Mouse (Mus musculus) heart, embryonic 15.5 days (tissue): ENCODE data around the gene Hbq1b. TPM values are rescaled to one million over a fixed set of nuclear protein-coding genes. Genes with fewer than 3 reads are reported as not detected.
"Not testable (repeated sequence)": the region's sequence is repeated elsewhere in the genome, so short reads cannot be mapped to it uniquely, and the experiment has no call there.

ENCODE experiments used
- ATAC-seq: fragments of 200-750 bp; cut with Nextera tagmentation; replicated peaks from 2 replicates; pipeline ENCODE4 v1.8.0; 2017; ENCODE audit warnings: low read depth, moderate TSS enrichment; ENCODE audit not compliant: insufficient number of reproducible peaks, insufficient read depth, low FRiP score
- H3K27ac ChIP-seq: fragments of 300-500 bp; sonication (generic); 2 replicates; pipeline ENCODE4 v1.5.1; 2015; ENCODE audit warnings: mild to moderate bottlenecking, inconsistent platforms
- H3K27me3 ChIP-seq: fragments of 300-500 bp; sonication (generic); 2 replicates; pipeline ENCODE4 v1.6.1; 2015; ENCODE audit warnings: inconsistent platforms
- H3K36me3 ChIP-seq: fragments of 300-500 bp; sonication (generic); 2 replicates; pipeline ENCODE4 v1.6.1; 2015; ENCODE audit warnings: mild to moderate bottlenecking, inconsistent platforms
- H3K4me1 ChIP-seq: fragments of 300-500 bp; sonication (generic); replicated peaks from 2 replicates; pipeline ENCODE4 v1.6.1; 2015; ENCODE audit warnings: inconsistent platforms
- H3K4me2 ChIP-seq: fragments of 300-500 bp; sonication (generic); 2 replicates; pipeline ENCODE4 v1.6.1; 2015; ENCODE audit warnings: inconsistent platforms, mild to moderate bottlenecking, moderate library complexity
- H3K4me3 ChIP-seq: fragments of 300-500 bp; sonication (generic); 2 replicates; pipeline ENCODE4 v1.5.1; 2015; ENCODE audit warnings: mild to moderate bottlenecking, inconsistent platforms
- H3K9ac ChIP-seq: fragments of 300-500 bp; sonication (generic); 2 replicates; pipeline ENCODE4 v1.6.1; 2015; ENCODE audit warnings: mild to moderate bottlenecking, inconsistent platforms
- H3K9me3 ChIP-seq: fragments of 300-500 bp; sonication (generic); replicated peaks from 2 replicates; pipeline ENCODE4 v1.6.1; 2016; ENCODE audit warnings: inconsistent platforms
- WGBS: fragments of 180-500 bp; shearing (Covaris S2); methylation state at CpG from one replicate; pipeline ENCODE4 v1.1.7; 2015; ENCODE audit warnings: mixed read lengths; 5-methylcytosine and 5-hydroxymethylcytosine counted together
- polyA plus RNA-seq: library from polyadenylated mRNA; unstranded; fragments of >200 nt; fragmentation: Nextera tagmentation; extraction: Ambion mirVana; gene quantifications from 2 replicates; pipeline ENCODE4 v1.2.1, GENCODE M21; 2015

Hbq1b gene
- polyA plus RNA-seq, 1 experiment from 2014 or later = 3.1 TPM

DNA sequence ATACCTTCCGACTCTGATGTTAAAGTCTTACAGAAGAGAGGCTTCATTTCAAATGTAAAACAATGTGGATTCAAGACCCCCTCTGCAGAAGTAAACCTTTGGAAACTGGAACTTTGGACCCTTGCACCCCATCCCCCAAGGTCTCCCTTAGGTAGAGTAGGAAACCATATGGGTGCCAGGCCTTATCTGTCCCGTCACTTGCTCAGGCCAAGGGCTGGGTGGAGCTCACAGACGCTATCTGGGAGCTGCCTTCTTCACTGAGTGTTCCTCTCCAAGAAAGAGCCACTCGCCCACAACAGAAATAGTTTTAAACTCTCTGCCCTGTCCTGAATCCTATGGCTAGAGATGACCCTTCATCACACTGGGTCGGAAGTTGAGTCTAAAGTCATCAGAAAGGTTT, 17.8 kb upstream of the Hbq1b start:
- H3K27me3 ChIP-seq = no peaks in the 10 kb centered on the region; the same call in 1 of the 2 replicates
- ATAC-seq = no peak
- H3K4me2 ChIP-seq = no peak overlapping the region
- peaks cover 15% of the 10 kb centered on the region for H3K4me1 ChIP-seq
- H3K9me3 ChIP-seq = no peaks in the 10 kb centered on the region
- no peak overlapping the region for H3K4me3 ChIP-seq
- H3K27ac ChIP-seq = no peak overlapping the region
- H3K36me3 ChIP-seq = no peaks in the 10 kb centered on the region
- no peak overlapping the region for H3K9ac ChIP-seq
- 65% methylated on average over 5 of the region's 5 CpGs for WGBS

DNA sequence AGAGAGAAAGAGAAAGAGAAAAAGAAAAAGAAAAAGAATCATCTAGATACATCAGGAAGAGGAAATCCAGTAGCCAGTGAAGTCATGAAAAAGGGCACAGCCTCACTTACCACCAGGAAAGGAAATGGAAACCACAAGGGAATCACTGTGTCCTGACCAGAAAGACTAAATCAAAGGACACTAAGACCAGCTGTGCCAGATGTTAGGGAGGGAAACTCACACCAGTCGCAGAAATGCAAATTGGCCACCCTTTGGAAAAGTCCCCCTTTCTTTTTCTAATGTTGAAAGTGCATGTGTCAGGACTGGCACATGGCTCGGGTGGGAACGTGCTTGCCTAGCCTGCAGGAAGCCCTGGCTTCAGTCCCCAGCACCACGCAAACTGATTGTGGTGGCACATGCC, 15.6 kb upstream of the Hbq1b start:
- no peak overlapping the region for H3K27ac ChIP-seq
- H3K4me2 ChIP-seq = no peak overlapping the region
- peaks cover 10% of the 10 kb centered on the region for H3K4me1 ChIP-seq
- no peak overlapping the region for H3K9ac ChIP-seq
- H3K9me3 ChIP-seq = no peaks in the 10 kb centered on the region
- ATAC-seq = no peak
- 39% methylated on average over 4 of the region's 4 CpGs for WGBS
- peaks cover 3% of the 10 kb centered on the region; the same call in 1 of the 2 replicates for H3K27me3 ChIP-seq
- no peaks in the 10 kb centered on the region for H3K36me3 ChIP-seq
- no peak overlapping the region for H3K4me3 ChIP-seq

DNA sequence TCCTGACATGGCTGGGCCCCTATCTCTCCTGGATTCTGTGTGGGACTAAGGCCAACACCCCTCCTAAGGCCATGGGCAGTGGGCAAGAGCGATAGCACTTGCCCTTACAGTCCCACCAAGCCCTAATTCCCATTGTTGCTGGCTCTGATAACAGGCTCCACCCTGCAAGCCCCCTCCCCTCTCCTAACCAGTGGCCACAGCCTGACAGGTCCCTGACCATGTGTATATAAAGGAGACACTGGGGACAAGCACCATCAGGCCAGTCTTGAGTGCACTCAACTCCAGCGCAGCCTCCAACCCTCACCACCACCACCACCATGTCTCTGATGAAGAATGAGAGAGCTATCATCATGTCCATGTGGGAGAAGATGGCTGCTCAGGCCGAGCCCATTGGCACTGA, 10.4 kb upstream of the Hbq1b start, which contains the start of gene Hba-x:
TSS of gene Hba-x (plus strand) at position 54 of the 400 bp plus-strand sequence.
- no peak within 1 kb of the TSS for H3K9ac ChIP-seq
- H3K4me2 ChIP-seq = no peak within 1 kb of the TSS

DNA sequence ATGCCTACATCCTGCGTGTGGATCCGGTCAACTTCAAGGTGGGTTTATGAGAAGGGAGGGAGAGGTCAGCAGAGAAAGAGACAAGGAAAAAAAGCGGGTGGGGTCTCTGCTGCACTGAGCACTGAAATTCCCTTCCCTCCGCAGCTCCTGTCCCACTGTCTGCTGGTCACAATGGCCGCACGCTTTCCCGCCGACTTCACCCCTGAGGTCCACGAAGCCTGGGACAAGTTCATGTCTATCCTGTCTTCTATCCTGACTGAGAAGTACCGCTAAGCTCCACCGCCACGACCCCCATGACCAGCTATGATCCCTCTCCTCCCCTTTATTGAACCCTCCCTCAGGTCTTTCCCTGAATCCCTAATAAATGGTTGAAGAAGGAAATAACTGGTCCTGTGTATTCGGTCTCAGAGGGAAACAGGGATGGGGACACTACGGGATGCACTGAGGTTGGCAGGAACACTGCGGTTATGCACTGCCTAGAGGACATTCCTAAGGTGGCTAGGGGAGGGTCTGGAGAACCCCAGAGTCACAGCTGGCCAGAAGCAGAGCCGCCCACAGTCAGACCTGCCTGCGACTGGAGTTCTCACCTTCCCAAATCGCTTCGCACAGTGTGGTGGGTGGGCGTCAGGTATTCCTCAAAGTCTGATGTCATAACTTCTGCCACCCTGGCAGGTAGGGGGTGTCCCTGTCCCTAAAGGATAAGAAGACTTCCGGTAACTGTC, 8.9 kb upstream of the Hbq1b start:
- no peaks in the 10 kb centered on the region for H3K4me1 ChIP-seq
- H3K36me3 ChIP-seq = no peaks in the 10 kb centered on the region
- H3K27ac ChIP-seq = no peak overlapping the region
- no peak overlapping the region for H3K4me2 ChIP-seq
- 57% methylated on average over 21 of the region's 21 CpGs for WGBS
- H3K27me3 ChIP-seq = peaks cover 45% of the 10 kb centered on the region
- ATAC-seq = no peak
- no peak overlapping the region for H3K4me3 ChIP-seq
- H3K9me3 ChIP-seq = no peaks in the 10 kb centered on the region
- no peak overlapping the region for H3K9ac ChIP-seq

More for the DNA sequence above, 10.4 kb upstream of the Hbq1b start, which contains the start of gene Hba-x:
- H3K27me3 ChIP-seq = peaks cover 45% of the 10 kb centered on the region
- no peak for ATAC-seq
- H3K27ac ChIP-seq = no peak within 1 kb of the TSS
- no peak within 1 kb of the TSS for H3K4me3 ChIP-seq
- 63% methylated on average over 3 of the region's 3 CpGs for WGBS
- H3K36me3 ChIP-seq = no peaks in the 10 kb centered on the region
- no peaks in the 10 kb centered on the region for H3K9me3 ChIP-seq
- H3K4me1 ChIP-seq = no peaks in the 10 kb centered on the region

DNA sequence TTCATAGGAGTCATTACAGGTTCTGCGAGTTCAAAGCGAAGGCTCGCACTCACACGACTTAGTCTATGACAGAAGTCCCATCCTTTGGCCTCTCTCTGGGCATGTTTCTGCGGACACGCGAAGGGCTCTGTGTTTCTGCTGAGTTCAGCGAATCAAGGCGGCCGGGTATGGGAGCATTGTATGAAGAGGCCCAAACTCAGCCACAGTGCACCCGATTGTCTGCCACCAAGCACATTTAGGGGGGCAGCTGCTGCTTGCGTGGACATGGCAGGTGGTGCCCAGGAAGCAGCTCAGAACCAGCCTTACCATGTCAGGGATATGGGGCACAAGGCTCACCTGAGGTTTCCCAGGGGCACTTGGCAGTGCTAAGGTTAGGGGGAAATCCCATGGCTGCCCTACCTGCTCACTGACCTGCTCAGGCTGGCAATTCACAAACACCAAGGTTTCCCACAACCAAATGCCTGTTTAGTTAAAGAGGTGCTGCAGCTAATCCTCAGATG, 8.3 kb upstream of the Hbq1b start:
- no peak overlapping the region for H3K27ac ChIP-seq
- H3K4me2 ChIP-seq = no peak overlapping the region
- ATAC-seq = no peak
- peaks cover 45% of the 10 kb centered on the region for H3K27me3 ChIP-seq
- no peak overlapping the region for H3K9ac ChIP-seq
- H3K4me3 ChIP-seq = no peak overlapping the region
- WGBS = 72% methylated on average over 12 of the region's 12 CpGs
- H3K9me3 ChIP-seq = no peaks in the 10 kb centered on the region
- no peaks in the 10 kb centered on the region for H3K4me1 ChIP-seq
- H3K36me3 ChIP-seq = no peaks in the 10 kb centered on the region

DNA sequence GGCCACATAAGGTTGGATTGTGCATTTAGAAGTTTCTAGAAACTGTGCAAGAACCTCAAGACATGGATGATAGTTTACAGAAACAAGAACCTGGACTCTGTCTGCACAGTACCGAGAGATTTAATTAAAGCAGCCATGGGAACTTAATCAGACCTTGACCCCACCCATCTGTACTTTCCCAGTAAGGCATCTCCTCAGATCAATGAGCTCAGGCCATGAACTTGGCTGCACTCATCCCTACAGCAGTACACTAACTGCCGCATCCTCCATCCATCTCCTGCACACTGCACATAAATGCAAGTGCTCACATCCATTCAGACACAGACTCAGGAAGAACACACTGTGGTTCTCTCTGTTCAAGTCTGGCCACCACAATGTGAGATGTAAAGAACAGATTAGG, 6.1 kb upstream of the Hbq1b start:
- WGBS = 67% methylated on average over 2 of the region's 2 CpGs
- H3K27ac ChIP-seq = no peak overlapping the region
- H3K4me2 ChIP-seq = no peak overlapping the region
- H3K4me1 ChIP-seq = no peaks in the 10 kb centered on the region
- no peak overlapping the region for H3K9ac ChIP-seq
- H3K4me3 ChIP-seq = no peak overlapping the region
- no peak for ATAC-seq
- H3K9me3 ChIP-seq = no peaks in the 10 kb centered on the region
- H3K27me3 ChIP-seq = peaks cover 49% of the 10 kb centered on the region
- no peaks in the 10 kb centered on the region for H3K36me3 ChIP-seq

DNA sequence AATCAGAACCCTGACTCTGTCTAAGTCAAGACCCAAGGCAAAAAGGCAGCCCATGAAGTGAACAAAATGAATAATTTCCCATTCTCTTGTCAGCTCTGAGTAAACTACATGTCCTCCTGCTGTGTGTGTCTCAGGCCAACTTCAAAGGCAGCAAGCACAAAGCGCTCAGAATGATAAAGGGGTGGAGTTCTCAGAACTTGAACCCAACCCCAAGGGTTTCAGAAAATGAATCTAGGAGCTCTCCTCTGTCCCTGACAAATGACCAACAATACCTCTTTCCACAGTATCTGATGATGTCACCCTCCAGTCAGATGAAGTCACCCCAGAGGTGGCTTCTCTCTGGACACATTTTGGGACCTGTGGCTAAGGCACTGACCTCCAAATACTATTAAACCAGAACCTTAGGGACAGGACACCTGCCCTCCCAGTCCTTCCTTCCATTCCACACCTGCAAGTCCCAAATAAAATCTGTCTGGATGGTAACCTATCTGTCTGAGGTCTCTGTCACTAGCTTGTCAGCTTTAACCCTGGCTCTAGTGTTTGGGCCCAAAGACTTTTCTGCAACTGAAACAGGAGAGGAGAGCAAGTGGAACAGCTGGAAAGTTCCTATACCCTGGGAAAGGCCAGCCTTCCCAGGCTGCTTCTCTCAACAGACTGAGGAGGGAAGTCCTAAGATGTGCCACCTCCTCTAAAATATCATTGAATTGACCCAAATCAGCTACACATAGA, 5.2 kb upstream of the Hbq1b start:
- H3K4me3 ChIP-seq = no peak overlapping the region
- H3K27me3 ChIP-seq = peaks cover 43% of the 10 kb centered on the region
- H3K4me1 ChIP-seq = no peaks in the 10 kb centered on the region
- H3K9ac ChIP-seq = no peak overlapping the region
- no peaks in the 10 kb centered on the region for H3K9me3 ChIP-seq
- no peak overlapping the region for H3K4me2 ChIP-seq
- H3K27ac ChIP-seq = no peak overlapping the region
- no peak for ATAC-seq
- H3K36me3 ChIP-seq = no peaks in the 10 kb centered on the region
- 72% methylated on average over 1 of the region's 1 CpGs for WGBS

DNA sequence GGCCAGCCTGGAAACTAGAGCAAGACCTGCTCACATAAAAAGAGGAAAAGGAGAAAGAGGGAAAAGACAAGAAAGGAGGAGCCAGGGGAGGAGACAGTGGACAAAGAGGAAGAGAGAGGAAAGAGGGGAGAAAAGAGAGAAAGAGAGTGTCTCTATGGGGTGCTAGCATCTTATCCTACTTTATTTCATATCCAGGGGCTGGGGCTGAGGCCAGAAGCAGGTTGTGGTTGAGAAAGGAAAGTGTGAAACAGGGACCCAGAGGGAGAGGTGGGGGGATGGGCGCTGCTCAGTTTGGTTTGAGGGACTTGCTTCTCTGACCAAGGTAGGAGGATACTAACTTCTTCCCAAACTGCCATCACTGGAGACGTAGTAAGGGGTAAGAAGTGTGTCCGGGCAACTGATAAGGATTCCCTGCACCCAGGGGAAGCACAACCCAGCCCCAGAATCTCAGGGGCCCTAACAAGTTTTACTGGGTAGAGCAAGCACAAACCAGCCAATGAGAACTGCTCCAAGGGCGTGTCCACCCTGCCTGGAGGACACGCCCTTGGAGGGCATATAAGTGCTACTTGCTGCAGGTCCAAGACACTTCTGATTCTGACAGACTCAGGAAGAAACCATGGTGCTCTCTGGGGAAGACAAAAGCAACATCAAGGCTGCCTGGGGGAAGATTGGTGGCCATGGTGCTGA, 3.5 kb upstream of the Hbq1b start, which contains the start of gene Hba-a1:
TSS of gene Hba-a1 (plus strand) at position 421 of the 687 bp plus-strand sequence.
- not testable (repeated sequence) for H3K4me2 ChIP-seq, H3K4me1 ChIP-seq, H3K36me3 ChIP-seq, H3K9ac ChIP-seq, H3K4me3 ChIP-seq, H3K9me3 ChIP-seq, H3K27ac ChIP-seq
- 57% methylated on average over 1 of the region's 5 CpGs for WGBS
- peak; percentile 36; the same call in 1 of the 2 replicates for ATAC-seq
- H3K27me3 ChIP-seq = peaks cover 37% of the 10 kb centered on the region

DNA sequence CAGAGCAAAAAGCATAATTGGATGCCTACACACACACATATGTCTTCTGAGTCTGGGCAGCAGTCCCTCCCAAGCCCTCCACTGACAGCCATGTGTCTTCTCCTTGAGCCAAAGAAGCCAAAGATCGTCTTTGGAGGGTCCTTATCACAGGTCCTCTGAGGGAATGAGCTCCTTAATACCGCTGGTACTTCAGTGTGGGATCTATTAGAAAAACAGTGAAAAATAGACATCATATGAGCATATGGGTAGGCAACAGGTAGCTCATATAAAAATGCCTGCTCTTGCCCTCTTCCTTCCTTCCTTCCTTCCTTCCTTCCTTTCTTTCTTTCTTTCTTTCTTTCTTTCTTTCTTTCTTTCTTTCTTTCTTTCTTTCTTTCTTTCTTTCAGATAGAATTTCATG, 2.2 kb upstream of the Hbq1b start:
- ATAC-seq, H3K4me3 ChIP-seq, H3K4me2 ChIP-seq, H3K4me1 ChIP-seq, H3K9ac ChIP-seq, H3K36me3 ChIP-seq, H3K9me3 ChIP-seq, H3K27ac ChIP-seq: not testable (repeated sequence)
- 32% methylated on average over 2 of the region's 2 CpGs for WGBS
- H3K27me3 ChIP-seq = peaks cover 31% of the 10 kb centered on the region

DNA sequence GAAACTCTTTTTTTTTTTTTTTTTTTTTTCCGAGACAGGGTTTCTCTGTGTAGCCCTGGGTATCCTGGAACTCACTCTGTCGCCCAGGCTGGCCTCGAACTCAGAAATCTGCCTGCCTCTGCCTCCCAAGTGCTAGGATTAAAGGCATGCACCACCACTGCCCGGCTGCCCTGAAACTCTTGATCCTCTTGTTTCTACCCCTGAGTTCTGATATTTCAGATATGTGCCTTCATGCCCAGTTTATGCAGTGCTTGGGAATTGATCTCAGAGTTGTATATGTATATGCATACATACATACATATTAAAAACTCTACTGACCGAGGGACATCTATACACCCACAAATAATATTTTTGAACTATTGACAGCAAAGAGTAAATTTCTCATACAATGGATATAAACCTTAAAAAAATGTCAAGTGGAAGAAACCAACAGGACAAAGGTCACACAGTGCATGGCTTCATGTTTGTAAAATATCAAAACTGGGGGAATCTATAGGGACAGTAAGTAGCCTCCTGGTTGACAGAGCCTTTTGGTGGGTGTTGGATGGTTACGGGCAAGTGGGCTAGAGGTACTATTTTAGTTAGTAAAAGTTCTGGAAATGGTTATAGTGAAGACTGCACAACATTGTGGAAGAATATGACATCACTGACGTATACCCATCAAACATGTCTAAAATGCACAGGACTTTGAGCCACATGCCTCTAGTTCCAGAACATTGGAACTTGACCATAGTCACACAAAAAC, 1.6 kb upstream of the Hbq1b start:
- no peaks in the 10 kb centered on the region for H3K4me1 ChIP-seq
- no peaks in the 10 kb centered on the region for H3K36me3 ChIP-seq
- peaks cover 26% of the 10 kb centered on the region for H3K27me3 ChIP-seq
- H3K4me2 ChIP-seq = no peak overlapping the region
- 69% methylated on average over 7 of the region's 7 CpGs for WGBS
- no peak overlapping the region for H3K27ac ChIP-seq
- H3K4me3 ChIP-seq = no peak overlapping the region
- no peaks in the 10 kb centered on the region for H3K9me3 ChIP-seq
- H3K9ac ChIP-seq = no peak overlapping the region
- no peak for ATAC-seq

DNA sequence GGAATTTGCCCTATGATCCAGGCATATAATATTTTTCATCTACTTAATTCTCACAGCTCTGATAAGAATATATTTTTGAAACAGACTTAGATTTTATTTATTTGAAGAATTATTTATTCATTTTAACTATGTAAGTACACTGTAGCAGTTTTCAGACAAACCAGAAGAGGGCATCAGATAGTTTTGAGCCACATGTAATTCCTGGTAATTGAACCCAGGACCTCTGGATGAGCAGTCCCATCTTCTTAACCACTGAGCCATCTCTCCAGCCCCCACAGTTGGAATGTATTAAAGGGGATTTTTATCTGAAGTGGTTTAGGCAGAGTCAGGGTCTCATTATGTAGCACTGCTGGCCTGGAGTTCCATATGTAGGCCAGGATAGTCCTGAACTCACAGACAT, 878 bp upstream of the Hbq1b start:
- not testable (repeated sequence) for H3K9ac ChIP-seq, H3K27ac ChIP-seq, H3K36me3 ChIP-seq, ATAC-seq, H3K4me2 ChIP-seq, H3K4me3 ChIP-seq, H3K9me3 ChIP-seq, H3K4me1 ChIP-seq
- peaks cover 19% of the 10 kb centered on the region for H3K27me3 ChIP-seq
